Mouse (Mus musculus): Measurements from ENCODE around the gene Fgf4. TPM values are rescaled to one million over a fixed set of nuclear protein-coding genes. Genes with fewer than 3 reads are reported as not detected.
A peak's percentile ranks its signal among the peaks of the same experiment; 100 is the strongest.

The Fgf4 gene
- total and polyA plus RNA-seq, 3 experiments: not detected

DNA sequence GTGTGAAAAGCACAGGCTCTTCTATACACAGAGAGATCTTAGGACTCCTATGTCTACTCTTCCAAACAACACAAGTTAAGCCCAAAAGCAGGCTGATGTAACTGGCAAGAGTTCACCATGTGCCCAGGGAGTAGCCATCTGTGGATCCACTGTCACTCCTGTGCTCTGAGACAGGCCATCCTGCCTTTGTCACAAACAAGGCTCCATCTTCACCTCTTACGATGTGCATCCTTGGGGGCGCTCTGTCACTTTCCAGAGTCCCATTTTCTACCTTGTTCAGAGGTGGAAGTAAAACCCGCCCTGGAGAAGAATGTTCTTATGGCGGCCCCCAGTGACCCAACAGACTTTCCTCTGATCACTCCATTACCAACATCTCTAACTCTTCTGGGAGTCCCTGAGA lies 47.5 kb downstream of the Fgf4 start:
- Histone ChIP-seq H3K4me2 (ENCODE audit: insufficient read depth, low read depth, poor library complexity, severe bottlenecking) (peak overlapping the region; percentile 49), H3K27ac (ENCODE audit: insufficient read depth, low read depth) (no peak overlapping the region), H3K9me3 (replicated peaks; ENCODE audit: low read length) (no peaks in the 10 kb centered on the region), H3K79me2 (replicated peaks; ENCODE audit: control insufficient read depth, extremely low read depth, insufficient read depth, poor library complexity, severe bottlenecking) (no peaks in the 10 kb centered on the region), H3K4me1 (ENCODE audit: control insufficient read depth in 1 of 2, insufficient read depth in 2 of 2) (0 out of 4 replicates have a peak, but pooled peaks cover 2 to 5% of the 10 kb centered on the region in 2 experiments), H3K36me3 (replicated peaks in 1 of 2; ENCODE audit: control insufficient read depth in 1 of 2, insufficient read depth in 1 of 2, low read length in 1 of 2) (no peaks in the 10 kb centered on the region), H3K9ac (ENCODE audit: insufficient read depth, low read depth) (no peak overlapping the region), H3K4me3 (replicated peaks in 1 of 3; ENCODE audit: low read depth in 2 of 3, low read length in 2 of 3, poor library complexity in 1 of 3) (no peak overlapping the region), H3K27me3 (replicated peaks) (peaks cover 86% of the 10 kb centered on the region)
- in situ Hi-C loops (cut with MboI; ENCODE audit: low pct_ligation_motif_present, low pct_unique_long_range_greater_than_20kb, low sequenced_read_pairs): loop anchor here (5.0 to 10.0 kb wide), 3 partner anchors 50 to 310 kb away; partner anchors contain the start of genes Fadd and Fgf4
- dilution Hi-C loops (cut with MboI; ENCODE audit: extremely low pct_ligation_motif_present, extremely low pct_unique_long_range_greater_than_20kb, low sequenced_read_pairs): no loop called here
- TF ChIP-seq MAFK (IDR thresholded peaks at IDR 0.05; ENCODE audit: insufficient replicate concordance, low read length) (no peak), MAZ (IDR thresholded peaks at IDR 0.05; ENCODE audit: low read depth, low read length) (no peak), ZNF384 (IDR thresholded peaks at IDR 0.05; ENCODE audit: low read depth, low read length) (no peak), RCOR1 (conservative IDR thresholded peaks at IDR 0.05; ENCODE audit: low read depth, low read length) (no peak), MXI1 (IDR thresholded peaks at IDR 0.05; ENCODE audit: low read depth, low read length) (no peak), SMC3 (IDR thresholded peaks at IDR 0.05; ENCODE audit: low read depth, low read length) (no peak), PAX5 (IDR thresholded peaks at IDR 0.05; ENCODE audit: low read length) (no peak), CTCF (conservative IDR thresholded peaks at IDR 0.05 in 1 of 2, IDR thresholded peaks at IDR 0.05 in 1 of 2; ENCODE audit: low read depth in 2 of 2, low read length in 2 of 2) (no peak), UBTF (IDR thresholded peaks at IDR 0.05; ENCODE audit: low read depth, low read length) (no peak), MYC (IDR thresholded peaks at IDR 0.05; ENCODE audit: low read depth, low read length) (no peak), ZKSCAN1 (IDR thresholded peaks at IDR 0.05; ENCODE audit: borderline replicate concordance, low read depth, low read length) (no peak)
- no peak for DNase-seq (ENCODE audit: extremely low read depth)

GRCm38 (mm10) chr7:144895305-144896111 lies 48.3 kb downstream of the Fgf4 start:
- Histone ChIP-seq H3K27ac (ENCODE audit: insufficient read depth, low read depth) (no peak overlapping the region), H3K36me3 (replicated peaks in 1 of 2; ENCODE audit: control insufficient read depth in 1 of 2, insufficient read depth in 1 of 2, low read length in 1 of 2) (no peaks in the 10 kb centered on the region), H3K79me2 (replicated peaks; ENCODE audit: control insufficient read depth, extremely low read depth, insufficient read depth, poor library complexity, severe bottlenecking) (no peaks in the 10 kb centered on the region), H3K4me1 (ENCODE audit: control insufficient read depth in 1 of 2, insufficient read depth in 2 of 2) (0 out of 4 replicates have a peak, but pooled peaks cover 2 to 5% of the 10 kb centered on the region in 2 experiments), H3K4me2 (ENCODE audit: insufficient read depth, low read depth, poor library complexity, severe bottlenecking) (peak overlapping the region; percentile 48), H3K4me3 (replicated peaks in 1 of 3; ENCODE audit: low read depth in 2 of 3, low read length in 2 of 3, poor library complexity in 1 of 3) (no peak overlapping the region), H3K27me3 (replicated peaks) (peaks cover 87% of the 10 kb centered on the region), H3K9ac (ENCODE audit: insufficient read depth, low read depth) (no peak overlapping the region), H3K9me3 (replicated peaks; ENCODE audit: low read length) (no peaks in the 10 kb centered on the region)
- no peak for DNase-seq (ENCODE audit: extremely low read depth)
- in situ Hi-C loops (cut with MboI; ENCODE audit: low pct_ligation_motif_present, low pct_unique_long_range_greater_than_20kb, low sequenced_read_pairs): loop anchor here (5.0 to 10.0 kb wide), 3 partner anchors 51 to 311 kb away; partner anchors contain the start of genes Fadd and Fgf4
- TF ChIP-seq IRF4 (IDR thresholded peaks at IDR 0.05; ENCODE audit: low read depth, low read length) (0 out of 2 replicates have a peak, but pooled peaks have one; percentile 34), RAD21 (IDR thresholded peaks at IDR 0.05; ENCODE audit: low read depth, low read length) (peak; percentile 57), CTCF (conservative IDR thresholded peaks at IDR 0.05 in 1 of 2, IDR thresholded peaks at IDR 0.05 in 1 of 2; ENCODE audit: low read depth in 2 of 2, low read length in 2 of 2) (peak in 1 of 2 experiments; percentile 69; a peak in 2 of 4 replicates), BHLHE40 (IDR thresholded peaks at IDR 0.05; ENCODE audit: low read depth, low read length) (no peak), EP300 (IDR thresholded peaks at IDR 0.05; ENCODE audit: low read length) (no peak), SMC3 (IDR thresholded peaks at IDR 0.05; ENCODE audit: low read depth, low read length) (peak; percentile 37)
- dilution Hi-C loops (cut with MboI; ENCODE audit: extremely low pct_ligation_motif_present, extremely low pct_unique_long_range_greater_than_20kb, low sequenced_read_pairs): no loop called here
